ENCODE assay signal across 8 mouse cellular contexts in genomic region chr1:191906571-191907430, GRCm38 (mm10). TPM values are rescaled to one million over a fixed set of nuclear protein-coding genes. Genes with fewer than 3 reads are reported as not detected.
DNase-seq lines count a peak whose midpoint lies in the region; ATAC-seq lines count a peak whose summit lies in the region.

Gene Slc30a1, plus strand, starts transcription at chr1:191906767.

- H3K4me3 ChIP-seq in intestine, embryonic 14.5 days (ENCODE audit: low read depth, low read length) = peak within 1 kb of the TSS; percentile 96

- peak; percentile 98 for ATAC-seq in intestine, embryonic 14.5 days (replicated peaks; ENCODE audit: low FRiP score, low TSS enrichment, low read depth)

- H3K4me2 ChIP-seq in intestine, embryonic 14.5 days (ENCODE audit: low read length) = peak within 1 kb of the TSS; percentile 83

- WGBS in intestine, embryonic 14.5 days = under 1% methylated on average over 90 of the region's 104 CpGs

- H3K4me1 ChIP-seq in intestine, embryonic 14.5 days (replicated peaks; ENCODE audit: control insufficient read depth, insufficient read depth, low read length) = peaks cover 31% of the 10 kb centered on the region

- no peaks in the 10 kb centered on the region for H3K9me3 ChIP-seq in intestine, embryonic 14.5 days (ENCODE audit: control insufficient read depth, low read length)

- no peaks in the 10 kb centered on the region for H3K27me3 ChIP-seq in intestine, embryonic 14.5 days (replicated peaks; ENCODE audit: control insufficient read depth, insufficient read depth, low read length)

- intact Hi-C loops in gastrocnemius, postnatal 14 days (cut with DNase I; ENCODE audit: low total_unique reads) = loop anchor here (5.0 kb wide), 1 partner anchor 70 kb away; no protein-coding TSS in a partner anchor
- intact Hi-C loops in left cerebral cortex, postnatal 14 days (cut with DNase I) = loop anchor here (2.0 to 5.0 kb wide), 2 partner anchors 72 to 186 kb away; partner anchors contain the start of gene Traf5

- peak within 1 kb of the TSS; percentile 86 for H3K27ac ChIP-seq in intestine, embryonic 14.5 days (ENCODE audit: low read depth)

- H3K9ac ChIP-seq in intestine, embryonic 14.5 days (ENCODE audit: low read length) = peak within 1 kb of the TSS; percentile 70

- DNase-seq in adipocyte (ENCODE audit: low spot score) = peak; percentile 96
- peak; percentile 92 for DNase-seq in embryo, embryonic 10 days (ENCODE audit: low spot score)
- DNase-seq in gastrocnemius, postnatal 14 days = peak; percentile 99
- DNase-seq in intestine, embryonic 14.5 days (ENCODE audit: low spot score) = peak; percentile 99
- peak; percentile 100 for DNase-seq in left cerebral cortex, postnatal 14 days (ENCODE audit: low spot score in 2 of 2)
- DNase-seq in mesoderm, embryonic 11.5 days (ENCODE audit: low read depth, low spot score) = peak; percentile 95
- peak; percentile 97 to 98 for DNase-seq in right cerebral cortex, postnatal 36 days (ENCODE audit: low spot score in 2 of 2)
- DNase-seq in yolk sac, embryonic 10.5 days (ENCODE audit: low spot score) = peak; percentile 98

- peaks cover 18% of the 10 kb centered on the region for H3K36me3 ChIP-seq in intestine, embryonic 14.5 days (ENCODE audit: control insufficient read depth, insufficient read depth, low read length)

RNA-seq across cellular contexts. Expression of gene Slc30a1, which starts in this region (rescaled TPM):
- 1 to 10 TPM; 8.0 to 8.1 TPM for total RNA-seq in gastrocnemius, postnatal 14 days (2021)
- 1.6 and 2.0 TPM in 2 replicates for polyA plus RNA-seq in intestine, embryonic 14.5 days (2014; fragmentation: Nextera tagmentation; extraction: Ambion mirVana)
- total RNA-seq in left cerebral cortex, postnatal 14 days (2021) = 10 to 100 TPM; 33.4 to 36.2 TPM

Comparison
In these comparisons a context has a peak if more than half of its experiments do, and no peak if none do; other contexts are left out.
1. Peak in every context shown above with its lines: DNase-seq, ATAC-seq, H3K4me3 ChIP-seq and H3K27ac ChIP-seq.